Mouse (Mus musculus) hindbrain, embryonic 16.5 days (tissue): Measurements from ENCODE around the gene Rbm15b. TPM values are rescaled to one million over a fixed set of nuclear protein-coding genes. Genes with fewer than 3 reads are reported as not detected.
A peak's percentile ranks its signal among the peaks of the same experiment; 100 is the strongest.

Experiments
- ATAC-seq: fragments of 200-750 bp; cut with Nextera tagmentation; 2 replicates; pipeline ENCODE4 v1.8.0; 2017; ENCODE audit warnings: moderate TSS enrichment, moderate library complexity
- H3K27ac ChIP-seq: fragments of 300-500 bp; sonication (generic); 2 replicates; pipeline ENCODE4 v1.5.1; 2014; ENCODE audit warnings: low read depth, mild to moderate bottlenecking, control low read depth, low read length, moderate library complexity
- H3K27me3 ChIP-seq: fragments of 300-500 bp; sonication (generic); replicated peaks from 2 replicates; pipeline ENCODE4 v1.6.1; 2014; ENCODE audit warnings: low read length; ENCODE audit not compliant: control insufficient read depth, insufficient read depth
- H3K36me3 ChIP-seq: fragments of 300-500 bp; sonication (generic); 2 replicates; pipeline ENCODE4 v1.6.1; 2014; ENCODE audit warnings: mild to moderate bottlenecking, low read length, moderate library complexity, mixed read lengths; ENCODE audit not compliant: control insufficient read depth, insufficient read depth
- H3K4me1 ChIP-seq: fragments of 300-500 bp; sonication (generic); 2 replicates; pipeline ENCODE4 v1.6.1; 2014; ENCODE audit warnings: low read depth, low read length; ENCODE audit not compliant: control insufficient read depth, insufficient read depth
- H3K4me2 ChIP-seq: fragments of 300-500 bp; sonication (generic); 2 replicates; pipeline ENCODE4 v1.6.1; 2014; ENCODE audit warnings: mild to moderate bottlenecking, low read length, control low read depth, moderate library complexity
- H3K4me3 ChIP-seq: fragments of 300-500 bp; sonication (generic); 2 replicates; pipeline ENCODE4 v1.5.1; 2014; ENCODE audit warnings: mild to moderate bottlenecking, low read length, control low read depth, moderate library complexity
- H3K9ac ChIP-seq: fragments of 300-500 bp; sonication (generic); 2 replicates; pipeline ENCODE4 v1.6.1; 2014; ENCODE audit warnings: low read depth, mild to moderate bottlenecking, control low read depth, low read length, moderate library complexity
- H3K9me3 ChIP-seq: fragments of 300-500 bp; sonication (generic); 2 replicates; pipeline ENCODE4 v1.6.1; 2014; ENCODE audit warnings: mild to moderate bottlenecking, low read length, moderate library complexity; ENCODE audit not compliant: control insufficient read depth
- WGBS: fragments of 180-500 bp; shearing (Covaris S2); extraction: QIAGEN DNeasy Blood & Tissue Kit; methylation state at CpG from one replicate; pipeline ENCODE4 v1.1.7; 2014; 5-methylcytosine and 5-hydroxymethylcytosine counted together
- polyA plus RNA-seq: library from polyadenylated mRNA; unstranded; fragments of >200 nt; fragmentation: Nextera tagmentation; extraction: Ambion mirVana; gene quantifications from 2 replicates; pipeline ENCODE4 v1.2.1, GENCODE M21; 2015

The Rbm15b gene
- polyA plus RNA-seq, 1 experiment from 2014 or later, result 7.9 TPM

- no peak for ATAC-seq
- Histone ChIP-seq H3K27me3 (no peaks in the 10 kb centered on the region), H3K4me1 (peaks cover 34% of the 10 kb centered on the region), H3K9me3 (no peaks in the 10 kb centered on the region), H3K27ac (no peak overlapping the region), H3K4me3 (no peak overlapping the region), H3K9ac (no peak overlapping the region), H3K4me2 (no peak overlapping the region), H3K36me3 (peaks cover 23% of the 10 kb centered on the region)
- 87% methylated on average over 9 of the region's 9 CpGs for WGBS
Observed at GRCm38 (mm10) chr9:106889321-106889720, 2.1 kb upstream of the Rbm15b start.

- Histone ChIP-seq H3K4me2 (no peak overlapping the region), H3K9me3 (no peaks in the 10 kb centered on the region), H3K36me3 (peaks cover 26% of the 10 kb centered on the region), H3K9ac (no peak overlapping the region; the same call in 1 of the 2 replicates), H3K27me3 (no peaks in the 10 kb centered on the region), H3K4me1 (peaks cover 42% of the 10 kb centered on the region), H3K4me3 (no peak overlapping the region), H3K27ac (no peak overlapping the region)
- WGBS, result 96% methylated on average over 3 of the region's 3 CpGs
- ATAC-seq, result no peak
Observed at GRCm38 (mm10) chr9:106888346-106888745, 1.1 kb upstream of the Rbm15b start.

GRCm38 (mm10) chr9:106885901-106886731, 1.1 kb downstream of the Rbm15b start:
- no peak for ATAC-seq

DNA sequence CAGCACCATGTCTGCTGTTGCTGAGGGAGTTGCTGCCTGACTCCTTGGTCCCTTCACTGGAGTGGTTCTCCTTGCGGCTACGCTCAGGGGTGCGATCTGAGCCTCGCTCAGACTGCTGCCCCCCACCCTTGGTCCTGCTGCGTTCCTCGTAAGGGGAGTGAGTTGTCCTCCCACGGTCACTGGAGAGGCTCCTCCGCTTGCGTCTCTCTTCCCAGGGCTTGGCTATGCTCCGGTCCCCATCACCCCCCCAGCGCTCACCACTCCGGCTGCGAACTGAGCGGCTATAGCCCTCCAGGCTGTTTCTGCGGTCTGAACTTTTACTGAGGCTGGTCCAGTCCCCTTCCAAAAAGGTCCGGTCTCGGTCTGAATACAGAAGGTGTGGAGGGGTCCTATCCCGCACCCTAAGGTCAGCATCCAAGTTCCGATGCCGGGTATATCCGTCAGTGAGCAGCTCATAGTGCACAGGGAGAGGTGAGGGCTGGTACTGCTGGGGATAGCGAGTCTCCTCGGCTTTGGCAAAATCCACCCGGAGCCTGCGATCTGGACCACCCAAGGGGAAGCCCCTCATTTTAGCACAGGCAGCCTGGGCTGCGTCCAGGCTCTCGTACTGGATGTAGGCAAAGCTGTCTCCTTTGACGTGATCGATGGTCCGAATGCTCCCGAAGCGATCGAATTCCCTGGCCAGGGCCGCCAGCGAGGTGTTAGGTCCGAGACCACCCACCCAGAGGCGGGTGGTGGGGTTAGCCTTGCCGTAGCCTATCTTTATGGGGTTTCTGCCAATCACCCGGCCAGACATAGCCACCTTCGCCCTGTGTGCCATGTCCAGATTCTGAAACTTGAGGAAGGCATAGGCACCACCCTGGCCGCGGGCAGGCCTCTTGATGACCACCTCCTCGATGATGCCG, 2.0 kb downstream of the Rbm15b start:
- peak overlapping the region; percentile 98 for H3K9ac ChIP-seq
- peaks cover 31% of the 10 kb centered on the region for H3K36me3 ChIP-seq
- no peaks in the 10 kb centered on the region for H3K9me3 ChIP-seq
- H3K4me2 ChIP-seq, result peak overlapping the region; percentile 94
- peak overlapping the region; percentile 92; the same call in 1 of the 2 replicates for H3K27ac ChIP-seq
- 17% methylated on average over 44 of the region's 44 CpGs for WGBS
- peak overlapping the region; percentile 90 for H3K4me3 ChIP-seq
- no peaks in the 10 kb centered on the region for H3K27me3 ChIP-seq
- H3K4me1 ChIP-seq, result peaks cover 45% of the 10 kb centered on the region
- no peak for ATAC-seq

More at GRCm38 (mm10) chr9:106885901-106886731, 1.1 kb downstream of the Rbm15b start:
- H3K9me3 ChIP-seq, result no peaks in the 10 kb centered on the region
- peaks cover 54% of the 10 kb centered on the region for H3K4me1 ChIP-seq
- under 1% methylated on average over 59 of the region's 107 CpGs for WGBS
- peak overlapping the region; percentile 92 for H3K27ac ChIP-seq
- H3K4me2 ChIP-seq, result peak overlapping the region; percentile 94
- H3K36me3 ChIP-seq, result peaks cover 31% of the 10 kb centered on the region
- H3K27me3 ChIP-seq, result no peaks in the 10 kb centered on the region
- peak overlapping the region; percentile 90 for H3K4me3 ChIP-seq
- H3K9ac ChIP-seq, result peak overlapping the region; percentile 98

DNA sequence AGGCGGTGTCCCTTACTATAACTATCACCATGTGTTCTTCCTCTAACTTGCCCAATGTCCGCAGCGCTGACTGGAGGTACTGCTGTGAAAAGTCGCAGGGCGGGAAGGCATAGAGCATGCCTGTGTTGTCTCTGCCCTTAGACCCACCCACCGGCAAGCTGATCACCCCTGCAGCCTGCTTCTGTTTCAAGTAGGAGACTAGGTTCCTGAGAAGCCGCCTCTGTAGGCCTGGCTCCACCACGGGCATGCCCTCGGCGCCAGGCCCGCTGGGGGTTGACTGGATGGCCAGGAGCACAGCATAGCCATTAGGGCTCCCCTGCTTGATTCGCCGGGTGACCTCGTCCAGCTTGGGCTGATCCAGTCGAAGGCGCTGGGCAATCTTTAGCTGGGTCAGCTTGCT, 2.9 kb downstream of the Rbm15b start:
- H3K36me3 ChIP-seq, result peaks cover 30% of the 10 kb centered on the region
- WGBS, result 38% methylated on average over 16 of the region's 16 CpGs
- H3K27ac ChIP-seq, result no peak overlapping the region
- peak overlapping the region; percentile 94 for H3K4me2 ChIP-seq
- H3K9me3 ChIP-seq, result no peaks in the 10 kb centered on the region
- ATAC-seq, result no peak
- H3K4me3 ChIP-seq, result peak overlapping the region; percentile 90
- peak overlapping the region; percentile 98 for H3K9ac ChIP-seq
- no peaks in the 10 kb centered on the region for H3K27me3 ChIP-seq
- H3K4me1 ChIP-seq, result peaks cover 43% of the 10 kb centered on the region

GRCm38 (mm10) chr9:106883085-106883484, 4.1 kb downstream of the Rbm15b start:
- WGBS, result 73% methylated on average over 3 of the region's 3 CpGs
- Histone ChIP-seq H3K4me3 (no peak overlapping the region), H3K4me2 (peak overlapping the region; percentile 47), H3K27ac (no peak overlapping the region), H3K9ac (no peak overlapping the region; the same call in 1 of the 2 replicates), H3K27me3 (no peaks in the 10 kb centered on the region), H3K36me3 (peaks cover 24% of the 10 kb centered on the region), H3K9me3 (no peaks in the 10 kb centered on the region), H3K4me1 (peaks cover 43% of the 10 kb centered on the region)
- ATAC-seq, result no peak

DNA sequence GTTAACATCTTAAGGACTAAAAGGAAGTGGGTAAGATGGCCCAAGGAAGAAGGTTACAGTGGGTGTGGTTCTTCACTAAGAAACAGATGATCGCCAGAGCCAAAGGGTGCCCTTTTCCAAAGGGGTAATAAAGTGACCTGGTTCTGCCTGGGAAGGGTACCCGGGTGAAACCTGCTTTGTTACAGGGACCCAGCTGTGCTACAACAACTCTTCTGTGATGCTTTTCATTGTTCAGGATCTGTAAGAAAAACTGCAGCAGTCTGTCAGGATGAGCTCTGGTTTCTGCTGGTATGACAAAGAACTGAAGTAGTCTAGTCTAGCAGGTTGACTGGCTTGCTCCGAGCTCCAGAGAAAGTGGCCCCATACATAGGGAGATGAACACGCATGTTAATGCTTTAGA, 5.1 kb downstream of the Rbm15b start:
- ATAC-seq, result no peak
- no peak overlapping the region for H3K4me2 ChIP-seq
- H3K27ac ChIP-seq, result no peak overlapping the region
- H3K9ac ChIP-seq, result no peak overlapping the region
- H3K9me3 ChIP-seq, result no peaks in the 10 kb centered on the region
- H3K4me1 ChIP-seq, result peaks cover 38% of the 10 kb centered on the region
- H3K27me3 ChIP-seq, result no peaks in the 10 kb centered on the region
- H3K4me3 ChIP-seq, result no peak overlapping the region
- 53% methylated on average over 4 of the region's 4 CpGs for WGBS
- peaks cover 24% of the 10 kb centered on the region for H3K36me3 ChIP-seq

DNA sequence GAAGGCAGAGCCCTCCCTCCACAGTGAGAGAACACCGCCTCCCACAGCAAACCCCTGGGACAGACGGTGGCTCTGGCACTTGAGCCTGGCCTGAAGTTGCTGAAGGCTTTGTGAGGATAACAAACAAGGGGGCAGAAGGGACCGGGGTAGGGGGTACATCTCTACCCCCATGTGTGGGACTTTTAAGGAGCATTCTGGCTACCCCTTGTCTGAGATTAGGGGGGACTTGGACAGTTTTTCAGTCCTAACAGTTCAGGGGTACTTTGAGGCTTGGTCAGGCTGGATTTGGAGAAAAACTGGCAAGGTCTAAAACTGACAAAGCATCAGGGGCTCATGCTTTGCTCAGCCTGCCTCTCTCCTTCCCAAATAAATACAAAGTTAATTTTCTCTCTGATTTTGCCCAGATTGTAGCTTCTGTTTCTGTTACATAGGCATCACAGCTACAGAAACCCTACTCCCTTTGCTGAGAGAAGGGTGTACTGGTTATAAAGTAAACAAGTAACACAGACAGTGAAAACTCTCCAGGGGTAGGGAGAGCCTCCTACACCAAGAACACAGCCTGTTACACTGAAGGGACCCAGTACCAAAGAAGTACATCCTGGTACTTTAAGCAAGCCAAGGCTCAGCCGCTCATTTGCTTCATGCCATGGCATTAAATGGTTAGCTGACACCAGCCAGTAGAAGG, 6.0 kb downstream of the Rbm15b start:
- 55% methylated on average over 4 of the region's 4 CpGs for WGBS
- ATAC-seq, result no peak
- no peak overlapping the region for H3K9ac ChIP-seq

More for the DNA sequence above, 6.0 kb downstream of the Rbm15b start:
- no peaks in the 10 kb centered on the region for H3K9me3 ChIP-seq
- H3K27ac ChIP-seq, result no peak overlapping the region
- H3K27me3 ChIP-seq, result no peaks in the 10 kb centered on the region
- H3K36me3 ChIP-seq, result peaks cover 31% of the 10 kb centered on the region
- peaks cover 38% of the 10 kb centered on the region for H3K4me1 ChIP-seq
- H3K4me3 ChIP-seq, result no peak overlapping the region
- H3K4me2 ChIP-seq, result no peak overlapping the region
